Mouse (Mus musculus): ENCODE measurements around the gene Arid1b.

DNA sequence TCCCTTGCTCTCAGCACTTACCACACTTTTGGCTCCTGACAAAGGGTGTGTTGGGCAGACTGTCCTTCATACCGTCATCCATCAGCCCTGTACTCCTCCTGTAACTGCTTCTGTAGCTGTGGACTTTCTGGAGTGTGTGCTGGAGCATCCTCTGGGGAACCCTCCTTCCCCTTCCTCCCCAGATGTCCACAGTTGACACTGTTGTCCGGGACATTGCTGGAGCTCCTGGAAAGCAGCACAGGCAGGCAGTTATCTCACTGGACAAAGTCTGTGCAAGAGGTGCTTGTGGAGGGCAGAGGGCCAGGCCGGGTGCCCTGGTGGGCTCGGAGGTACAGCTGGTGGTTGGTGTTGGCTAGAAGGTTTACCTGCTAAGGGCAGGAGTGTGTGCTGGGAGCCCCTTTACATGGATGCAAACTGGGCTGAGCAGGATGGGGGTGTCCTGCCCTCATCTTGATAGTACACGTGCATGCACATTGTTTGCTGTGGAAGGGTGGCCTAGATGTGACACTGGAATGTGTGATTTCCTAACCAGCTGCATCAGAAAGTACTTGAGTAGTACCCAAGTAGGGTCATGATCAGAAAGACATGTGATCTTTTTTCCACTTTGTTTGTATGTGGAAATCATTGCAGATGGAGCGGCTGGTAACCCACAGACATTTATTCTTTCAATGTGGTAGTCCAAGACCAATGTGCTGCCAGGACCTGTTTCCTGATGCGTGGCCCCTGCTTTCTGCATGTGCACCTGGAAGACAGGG is 80.8 kb downstream of the Arid1b start:
- TF ChIP-seq CTCF (conservative IDR thresholded peaks at IDR 0.05 in 1 of 2, IDR thresholded peaks at IDR 0.05 in 1 of 2; ENCODE audit: low read depth in 2 of 2, low read length in 2 of 2) (no peak), MAX (IDR thresholded peaks at IDR 0.05; ENCODE audit: low read length) (no peak), POLR2A (IDR thresholded peaks at IDR 0.05; ENCODE audit: low read depth, low read length) (no peak), CHD1 (IDR thresholded peaks at IDR 0.05; ENCODE audit: low read depth, low read length) (no peak)

Data from CH12.LX (cell line).